Mouse (Mus musculus): Measurements from ENCODE around the gene Lat2.

DNA sequence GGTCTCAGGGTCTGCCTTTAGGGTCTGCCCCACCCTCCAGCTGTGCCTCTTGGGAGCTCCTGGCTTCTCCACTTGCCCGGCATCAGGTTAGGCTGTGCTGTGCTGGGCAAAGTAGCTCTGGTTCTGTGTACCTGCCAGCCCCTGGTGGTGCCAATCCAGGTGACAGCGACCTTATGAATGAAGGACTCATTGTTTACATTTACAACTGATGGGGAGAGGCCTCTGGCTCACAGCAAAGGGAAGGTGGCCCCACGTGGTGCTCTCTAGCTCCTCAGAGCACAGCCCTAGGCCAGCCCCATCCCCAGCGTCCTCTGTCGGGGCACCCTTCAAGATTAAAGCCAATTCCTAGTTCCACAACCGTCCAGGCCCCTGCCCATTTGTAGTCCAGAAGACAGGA lies 64.0 kb downstream of the Lat2 start:
- TF ChIP-seq CTCF (IDR thresholded peaks at IDR 0.05; ENCODE audit: extremely low read depth, insufficient read depth, insufficient read length, insufficient replicate concordance), result no peak
- no peak for TF ChIP-seq POLR2A (IDR thresholded peaks at IDR 0.05; ENCODE audit: low read depth, low read length)
